Mouse (Mus musculus): ENCODE data around the gene Dnah14.

The Dnah14 gene

DNA sequence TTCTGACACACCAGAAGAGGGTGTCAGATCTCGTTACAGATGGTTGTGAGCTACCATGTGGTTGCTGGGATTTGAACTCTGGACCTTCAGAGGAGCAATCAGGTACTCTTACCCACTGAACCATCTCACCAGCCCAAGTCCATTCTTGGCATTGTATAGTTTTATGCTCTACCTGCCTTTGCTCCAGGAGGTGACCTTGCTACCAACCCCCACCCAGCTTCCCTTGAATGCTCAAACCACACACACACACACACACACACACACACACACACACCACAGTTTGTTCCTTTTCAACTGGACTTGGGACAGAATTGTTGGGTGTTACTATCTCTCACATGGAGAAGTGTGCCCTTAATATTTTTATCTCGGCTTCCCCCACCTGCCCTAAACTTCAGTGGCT, 280.0 kb downstream of the Dnah14 start:
- no peak for DNase-seq

DNA sequence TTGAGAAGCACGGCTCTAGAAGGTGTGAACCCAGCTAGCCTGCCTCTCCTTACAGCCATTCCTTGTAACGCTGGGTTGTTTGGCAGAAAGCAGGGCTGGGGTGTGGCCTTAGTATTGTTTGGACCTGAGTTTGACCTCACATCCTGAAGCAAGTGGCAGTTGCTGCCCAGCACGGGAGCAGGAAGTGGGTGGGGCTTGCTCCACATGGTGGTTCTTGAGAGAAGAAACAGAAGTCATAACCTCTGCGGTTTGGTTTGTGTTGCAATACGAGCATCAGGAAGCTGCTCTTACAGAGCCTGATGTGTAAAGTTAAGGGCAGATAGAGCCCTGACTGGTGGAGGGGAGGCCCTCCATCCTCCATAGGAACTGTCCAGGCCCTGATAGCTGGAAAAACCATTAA, 284.3 kb downstream of the Dnah14 start:
- DNase-seq, result peak; percentile 28

DNA sequence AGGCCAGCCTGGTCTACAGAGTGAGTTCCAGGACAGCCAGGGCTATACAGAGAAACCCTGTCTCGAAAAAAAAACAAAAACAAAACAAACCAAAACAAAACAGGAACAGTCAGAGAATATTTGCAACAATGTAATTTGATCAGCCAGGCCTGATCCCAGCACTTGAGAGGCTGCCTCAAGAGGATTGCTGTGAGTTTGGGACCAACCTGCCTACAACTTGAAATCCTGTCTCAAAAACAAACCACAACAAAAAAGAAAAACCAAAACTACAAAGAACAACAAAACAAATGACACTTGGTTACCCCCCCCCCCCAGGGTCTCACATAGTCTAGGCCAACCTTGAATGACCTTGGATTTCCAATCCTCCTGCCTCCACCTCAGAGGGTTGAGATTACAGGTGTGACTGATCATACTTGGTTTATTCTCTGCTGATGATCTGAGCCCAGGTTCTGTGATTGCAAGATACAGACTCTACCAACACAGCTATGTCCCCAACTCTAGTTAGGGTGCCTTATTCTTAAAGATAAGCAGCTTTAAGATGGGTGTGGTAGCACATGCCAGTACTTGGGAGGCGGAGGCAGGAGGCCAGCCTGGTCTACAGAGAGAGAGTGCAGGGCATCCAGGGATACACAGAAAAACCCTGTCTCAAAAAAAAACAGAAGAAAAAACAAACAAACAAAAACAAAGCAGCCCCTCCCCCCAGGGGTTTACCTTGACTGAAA, 285.0 kb downstream of the Dnah14 start:
- DNase-seq, result no peak

DNA sequence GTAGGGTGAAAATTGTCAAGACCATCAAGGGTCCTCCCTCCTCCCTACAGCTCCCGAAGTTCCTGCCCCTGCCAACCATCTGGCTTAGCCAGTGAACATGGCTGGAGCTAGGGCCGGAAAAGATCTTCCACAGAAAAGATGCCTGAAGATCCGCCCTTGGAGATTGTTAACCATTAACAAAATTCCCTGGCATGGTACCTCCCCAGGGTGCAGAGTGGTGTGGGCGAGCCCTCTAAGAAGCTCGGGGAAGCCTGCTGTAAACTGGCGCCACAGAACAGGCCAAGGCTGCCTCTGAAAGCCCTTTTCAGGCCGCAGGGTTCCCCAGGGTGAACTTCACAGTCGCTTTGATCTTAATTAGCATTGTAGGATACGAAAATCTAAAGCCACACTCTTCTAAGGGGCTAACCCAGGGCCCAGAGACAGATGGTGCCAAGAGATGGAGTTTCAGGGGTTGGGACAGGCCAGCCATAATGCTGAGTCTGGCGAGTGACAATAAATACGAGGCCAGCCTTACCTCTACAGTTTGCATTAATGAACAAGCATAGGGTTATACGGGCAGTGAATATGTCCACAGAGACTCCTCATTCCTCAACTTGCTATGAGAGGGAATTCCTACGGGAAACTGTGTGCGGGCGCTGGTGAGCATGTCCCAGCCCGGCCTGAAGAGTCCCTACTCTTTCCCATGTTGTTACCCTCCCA, 286.5 kb downstream of the Dnah14 start:
- DNase-seq, result no peak

DNA sequence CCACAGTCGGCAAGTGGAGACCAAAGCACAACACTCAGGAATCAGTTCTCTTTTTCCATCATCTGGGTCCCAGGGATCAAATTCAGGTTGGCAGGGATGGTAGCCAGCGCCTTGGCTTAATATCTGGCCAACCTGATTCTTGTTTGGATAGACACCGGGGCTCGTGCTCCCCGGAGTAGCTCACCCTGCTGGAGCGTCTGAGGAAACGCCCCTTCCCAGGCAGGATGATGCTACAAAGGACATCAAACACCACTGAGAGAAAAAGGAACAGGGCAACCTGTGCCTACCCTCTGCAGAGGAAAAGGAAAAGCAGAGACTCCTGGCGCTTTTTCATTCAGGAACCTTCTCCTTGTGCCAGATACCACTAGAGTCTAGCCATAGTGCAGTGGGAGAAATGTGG, 287.1 kb downstream of the Dnah14 start:
- no peak for DNase-seq
